ENCODE assay signal across 10 mouse cellular contexts in the genomic region with DNA sequence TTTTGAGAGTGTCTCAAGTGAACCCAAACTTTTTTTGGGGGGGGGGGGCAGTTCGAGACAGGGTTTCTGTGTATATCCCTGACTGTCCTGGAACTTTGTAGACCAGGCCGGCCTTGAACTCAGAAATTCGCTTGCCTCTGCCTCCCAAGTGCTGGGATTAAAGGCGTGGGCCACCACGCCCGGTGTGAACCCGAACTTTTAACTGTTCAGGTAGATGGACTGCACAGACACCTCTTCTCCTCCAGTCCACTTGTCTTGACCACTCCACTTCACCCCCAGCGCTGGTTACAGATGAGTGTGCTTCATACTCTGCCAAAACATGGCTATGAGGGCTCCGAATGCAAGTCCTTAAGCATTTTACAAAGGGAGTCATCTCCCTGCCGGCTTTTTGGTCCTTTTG. TPM values are rescaled to one million over a fixed set of nuclear protein-coding genes. Genes with fewer than 3 reads are reported as not detected.
A peak's percentile ranks its signal among the peaks of the same experiment; 100 is the strongest.
DNase-seq lines count a peak whose midpoint lies in the region; ATAC-seq and TF ChIP-seq lines count a peak whose summit lies in the region.
"Had no signal": no experiment of that assay in that cellular context is flagged by ENCODE, and none has a peak within 500 bp of the region (broad histone marks: within the 10 kb centered on the region; RNA-seq: fewer than 3 reads in every experiment).

No protein-coding gene starts in this region.

- no peaks in the 10 kb centered on the region for H3K9me3 ChIP-seq in heart, embryonic 13.5 days
- H3K9me3 ChIP-seq in hindbrain, embryonic 14.5 days (ENCODE audit: control insufficient read depth, low read length), result no peaks in the 10 kb centered on the region
- H3K9me3 ChIP-seq in midbrain, embryonic 14.5 days (ENCODE audit: control insufficient read depth, low read length), result no peaks in the 10 kb centered on the region

- peaks cover 29% of the 10 kb centered on the region for H3K4me1 ChIP-seq in heart, embryonic 13.5 days
- H3K4me1 ChIP-seq in bone marrow, adult 2 months (ENCODE audit: control insufficient read depth, insufficient read depth, low read length), result peaks cover 2% of the 10 kb centered on the region; the same call in 1 of the 2 replicates
- H3K4me1 ChIP-seq in hindbrain, embryonic 14.5 days (replicated peaks; ENCODE audit: control insufficient read depth, insufficient read depth, low read length), result peaks cover 16% of the 10 kb centered on the region
- H3K4me1 ChIP-seq in midbrain, embryonic 14.5 days (ENCODE audit: control insufficient read depth, insufficient read depth, low read length), result peaks cover 18% of the 10 kb centered on the region

- no peak for TF ChIP-seq CTCF in bone marrow, adult 2 months (IDR thresholded peaks at IDR 0.05; ENCODE audit: control insufficient read depth, insufficient read depth, low read length)

- 85% methylated on average over 10 of the region's 10 CpGs for WGBS in heart, embryonic 13.5 days
- WGBS in bone marrow, adult 2 months, result 88% methylated on average over 10 of the region's 10 CpGs
- 97% methylated on average over 10 of the region's 10 CpGs for WGBS in hindbrain, embryonic 14.5 days
- WGBS in midbrain, embryonic 14.5 days, result 92% methylated on average over 10 of the region's 10 CpGs

- TF ChIP-seq POLR2A in bone marrow, adult 2 months (IDR thresholded peaks at IDR 0.05; ENCODE audit: borderline replicate concordance, control insufficient read depth, low read depth, low read length), result no peak

- ATAC-seq in heart, embryonic 13.5 days (ENCODE audit: extremely low read depth, insufficient number of reproducible peaks, low FRiP score, low TSS enrichment), result no peak
- no peak for ATAC-seq in hindbrain, embryonic 14.5 days (ENCODE audit: low FRiP score)
- no peak for ATAC-seq in midbrain, embryonic 14.5 days (ENCODE audit: low FRiP score, low TSS enrichment)
- no peak for ATAC-seq in inflammation-experienced regulatory T-cells, adult 6 months

- peak overlapping the region; percentile 93 for H3K9ac ChIP-seq in heart, embryonic 13.5 days
- peak overlapping the region; percentile 96 for H3K9ac ChIP-seq in hindbrain, embryonic 14.5 days
- H3K9ac ChIP-seq in midbrain, embryonic 14.5 days (replicated peaks; ENCODE audit: low read length), result no peak overlapping the region

- peak overlapping the region; percentile 89 for H3K4me2 ChIP-seq in heart, embryonic 13.5 days
- H3K4me2 ChIP-seq in hindbrain, embryonic 14.5 days (replicated peaks), result peak overlapping the region; percentile 90
- peak overlapping the region; percentile 89 for H3K4me2 ChIP-seq in midbrain, embryonic 14.5 days (ENCODE audit: low read length)

- intact Hi-C loops in heart, postnatal 25 days (cut with DNase I), result loop anchor here (10.0 kb wide), 1 partner anchor 318 kb away; no protein-coding TSS in a partner anchor

- peaks cover 41% of the 10 kb centered on the region for H3K36me3 ChIP-seq in heart, embryonic 13.5 days
- H3K36me3 ChIP-seq in hindbrain, embryonic 14.5 days (replicated peaks; ENCODE audit: control insufficient read depth, insufficient read depth), result peaks cover 38% of the 10 kb centered on the region
- H3K36me3 ChIP-seq in midbrain, embryonic 14.5 days (ENCODE audit: control insufficient read depth, insufficient read depth, low read length), result peaks cover 25% of the 10 kb centered on the region

- H3K27me3 ChIP-seq in heart, embryonic 13.5 days (replicated peaks), result no peaks in the 10 kb centered on the region
- H3K27me3 ChIP-seq in hindbrain, embryonic 14.5 days (ENCODE audit: control insufficient read depth, insufficient read depth, low read length), result no peaks in the 10 kb centered on the region
- H3K27me3 ChIP-seq in midbrain, embryonic 14.5 days (ENCODE audit: control insufficient read depth, insufficient read depth, low read length), result no peaks in the 10 kb centered on the region

- H3K27ac ChIP-seq in heart, embryonic 13.5 days (replicated peaks), result no peak overlapping the region
- H3K27ac ChIP-seq in bone marrow, adult 2 months (ENCODE audit: control insufficient read depth, insufficient read depth, low read depth, low read length, poor library complexity), result no peak overlapping the region; the same call in 1 of the 2 replicates
- no peak overlapping the region for H3K27ac ChIP-seq in hindbrain, embryonic 14.5 days
- no peak overlapping the region for H3K27ac ChIP-seq in midbrain, embryonic 14.5 days (replicated peaks; ENCODE audit: low read depth, low read length)

- no peak for DNase-seq in heart, postnatal 25 days (ENCODE audit: low spot score)
- no peak for DNase-seq in hindbrain, embryonic 14.5 days (ENCODE audit: low spot score)
- no peak for DNase-seq in midbrain, embryonic 14.5 days
- DNase-seq in adipocyte (ENCODE audit: low spot score), result no peak
- no peak for DNase-seq in thymus, adult 18-20 months
- DNase-seq: lung, adult 18-20 months had no signal

- H3K4me3 ChIP-seq in heart, embryonic 13.5 days, result peak overlapping the region; percentile 90
- peak overlapping the region; percentile 25 for H3K4me3 ChIP-seq in bone marrow, adult 2 months (replicated peaks; ENCODE audit: control insufficient read depth, low read depth, low read length)
- peak overlapping the region; percentile 87 for H3K4me3 ChIP-seq in hindbrain, embryonic 14.5 days (replicated peaks; ENCODE audit: low read length)
- peak overlapping the region; percentile 96 for H3K4me3 ChIP-seq in midbrain, embryonic 14.5 days (replicated peaks; ENCODE audit: low read depth, low read length)

RNA-seq across cellular contexts. Expression of a gene that starts 2.0 kb away (rescaled TPM):
- polyA plus RNA-seq in heart, embryonic 13.5 days (2015; fragmentation: Nextera tagmentation; extraction: Ambion mirVana), result 53.2 and 53.4 TPM in 2 replicates
- total RNA-seq in heart, postnatal 25 days (2021), result 10 to 100 TPM; 13.4 to 15.4 TPM
- 55.2 and 86.8 TPM in 2 replicates for polyA plus RNA-seq in bone marrow, adult 2 months (2011; ENCODE audit: insufficient read depth, insufficient read length, low replicate concordance, missing spikeins)
- polyA plus RNA-seq in hindbrain, embryonic 14.5 days (2014; fragmentation: Nextera tagmentation; extraction: Ambion mirVana), result 87.3 and 90.7 TPM in 2 replicates
- polyA plus RNA-seq in midbrain, embryonic 14.5 days (2014; fragmentation: Nextera tagmentation; extraction: Ambion mirVana), result 86.3 and 113 TPM in 2 replicates
- polyA plus RNA-seq in inflammation-experienced regulatory T-cells, adult 6 months (2017; shearing (Covaris generic)), result 100 to 1,000 TPM in 2 of 3 experiments, 10 to 100 TPM in 1; 86.5 to 129 (median 113) TPM

RNA-seq across cellular contexts. Expression of a gene that starts 35.4 kb away (rescaled TPM):
- 1.2 and 1.5 TPM in 2 replicates for polyA plus RNA-seq in heart, embryonic 13.5 days (2015; fragmentation: Nextera tagmentation; extraction: Ambion mirVana)
- 1 to 10 TPM; 1.1 to 1.2 TPM for total RNA-seq in heart, postnatal 25 days (2021)
- polyA plus RNA-seq in bone marrow, adult 2 months (2011; ENCODE audit: insufficient read depth, insufficient read length, low replicate concordance, missing spikeins), result not detected in 2 replicates
- 0.67 and 1.7 TPM in 2 replicates for polyA plus RNA-seq in hindbrain, embryonic 14.5 days (2014; fragmentation: Nextera tagmentation; extraction: Ambion mirVana)
- polyA plus RNA-seq in midbrain, embryonic 14.5 days (2014; fragmentation: Nextera tagmentation; extraction: Ambion mirVana), result 0.26 and 0.30 TPM in 2 replicates
- polyA plus RNA-seq in inflammation-experienced regulatory T-cells, adult 6 months (2017; shearing (Covaris generic)), result not detected
- total RNA-seq: common myeloid progenitor, adult 5-6 weeks had no signal

Comparison
In these comparisons a context has a peak if more than half of its experiments do, and no peak if none do; other contexts are left out.
1. H3K4me3 ChIP-seq: peak in every context shown above with its lines; median percentile 96 in midbrain, embryonic 14.5 days; 90 in heart, embryonic 13.5 days; 87 in hindbrain, embryonic 14.5 days; 25 in bone marrow, adult 2 months.